Mouse (Mus musculus) small intestine, adult 2 months (tissue): ENCODE results near the gene Mapk1ip1l. TPM values are rescaled to one million over a fixed set of nuclear protein-coding genes. Genes with fewer than 3 reads are reported as not detected.

ENCODE experiments used
- H3K27ac ChIP-seq: fragments of 200-500 bp; 2 replicates; pipeline ENCODE4 v1.5.1; 2012; ENCODE audit warnings: low read depth, low read length, control low read depth, inconsistent platforms; ENCODE audit not compliant: insufficient read depth
- H3K27me3 ChIP-seq: fragments of 200-500 bp; 2 replicates; pipeline ENCODE4 v1.6.1; 2012; ENCODE audit warnings: mild to moderate bottlenecking, moderate library complexity, low read length, inconsistent platforms; ENCODE audit not compliant: control insufficient read depth, insufficient read depth
- H3K36me3 ChIP-seq: fragments of 200-500 bp; 2 replicates; pipeline ENCODE4 v1.6.1; 2012; ENCODE audit warnings: mild to moderate bottlenecking, low read length, control low read depth, inconsistent platforms; ENCODE audit not compliant: control insufficient read depth, insufficient read depth
- H3K4me1 ChIP-seq: fragments of 200-500 bp; 2 replicates; pipeline ENCODE4 v1.6.1; 2012; ENCODE audit warnings: low read length, inconsistent platforms, mixed read lengths; ENCODE audit not compliant: control insufficient read depth, insufficient read depth, insufficient read length
- H3K4me3 ChIP-seq: fragments of 200-500 bp; 2 replicates; pipeline ENCODE4 v1.5.1; 2012; ENCODE audit warnings: low read depth, mild to moderate bottlenecking, control low read depth, inconsistent platforms, low read length, moderate library complexity
- CTCF ChIP-seq: fragments of 200-500 bp; IDR thresholded peaks from 2 replicates; pipeline ENCODE4 v1.5.1; 2012; ENCODE audit warnings: low read depth, mild to moderate bottlenecking, control low read depth, inconsistent platforms, low read length, moderate library complexity, mixed read lengths; ENCODE audit not compliant: insufficient replicate concordance, insufficient read length; ENCODE audit errors: extremely low read depth
- POLR2A ChIP-seq: fragments of 200-500 bp; IDR thresholded peaks from 2 replicates; pipeline ENCODE4 v1.6.1; 2012; ENCODE audit warnings: low read depth, mild to moderate bottlenecking, control low read depth, inconsistent platforms, low read length, moderate library complexity
- WGBS: fragments of 180-500 bp; shearing (Covaris S2); methylation state at CpG from one replicate; pipeline ENCODE4 v1.1.7; 2018; 5-methylcytosine and 5-hydroxymethylcytosine counted together
- polyA plus RNA-seq: library from polyadenylated mRNA; depleted of rRNA; stranded (reverse); fragments of >200 nt; gene quantifications from 2 replicates; pipeline ENCODE4 v1.2.3, GENCODE M21; 2012

Gene Mapk1ip1l
- polyA plus RNA-seq, 1 experiment = 94.6 TPM

GRCm38 (mm10) chr14:47325965-47326761, 28.1 kb downstream of the Mapk1ip1l start:
- Histone ChIP-seq H3K4me1 (no peaks in the 10 kb centered on the region; the same call in 1 of the 2 replicates), H3K27me3 (no peaks in the 10 kb centered on the region), H3K27ac (no peak overlapping the region), H3K4me3 (no peak overlapping the region), H3K36me3 (peaks cover 8% of the 10 kb centered on the region)
- no peak for TF ChIP-seq POLR2A
- TF ChIP-seq CTCF = no peak
- WGBS = 83% methylated on average over 9 of the region's 9 CpGs

GRCm38 (mm10) chr14:47327347-47327746, 29.3 kb downstream of the Mapk1ip1l start:
- no peaks in the 10 kb centered on the region for H3K27me3 ChIP-seq
- peaks cover 5% of the 10 kb centered on the region; the same call in 1 of the 2 replicates for H3K36me3 ChIP-seq
- 68% methylated on average over 5 of the region's 5 CpGs for WGBS
- no peak overlapping the region for H3K27ac ChIP-seq
- H3K4me3 ChIP-seq = no peak overlapping the region
- TF ChIP-seq CTCF (no peak), POLR2A (no peak)
- H3K4me1 ChIP-seq = no peaks in the 10 kb centered on the region; the same call in 1 of the 2 replicates

- 61% methylated on average over 5 of the region's 5 CpGs for WGBS
- TF ChIP-seq POLR2A (no peak), CTCF (no peak)
- H3K27me3 ChIP-seq = no peaks in the 10 kb centered on the region
- no peak overlapping the region for H3K27ac ChIP-seq
- no peaks in the 10 kb centered on the region for H3K36me3 ChIP-seq
- H3K4me1 ChIP-seq = peaks cover 2% of the 10 kb centered on the region; the same call in 1 of the 2 replicates
- H3K4me3 ChIP-seq = no peak overlapping the region
Measured at GRCm38 (mm10) chr14:47331920-47332319, 33.9 kb downstream of the Mapk1ip1l start.

GRCm38 (mm10) chr14:47334819-47335218, 36.8 kb downstream of the Mapk1ip1l start:
- no peaks in the 10 kb centered on the region for H3K36me3 ChIP-seq
- H3K27me3 ChIP-seq = no peaks in the 10 kb centered on the region
- H3K4me3 ChIP-seq = no peak overlapping the region
- peaks cover 2% of the 10 kb centered on the region; the same call in 1 of the 2 replicates for H3K4me1 ChIP-seq
- WGBS = 41% methylated on average over 4 of the region's 4 CpGs
- TF ChIP-seq CTCF (peak; percentile 78; the same call in 1 of the 2 replicates), POLR2A (no peak)
- peak overlapping the region; percentile 56; the same call in 1 of the 2 replicates for H3K27ac ChIP-seq

- Histone ChIP-seq H3K27me3 (no peaks in the 10 kb centered on the region), H3K27ac (peak overlapping the region; percentile 56), H3K4me1 (peaks cover 2% of the 10 kb centered on the region; the same call in 1 of the 2 replicates), H3K4me3 (no peak overlapping the region), H3K36me3 (no peaks in the 10 kb centered on the region)
- WGBS = 56% methylated on average over 3 of the region's 3 CpGs
- no peak for TF ChIP-seq POLR2A
- no peak for TF ChIP-seq CTCF
Measured at GRCm38 (mm10) chr14:47335300-47335699, 37.2 kb downstream of the Mapk1ip1l start.

GRCm38 (mm10) chr14:47340231-47340925, 42.3 kb downstream of the Mapk1ip1l start:
- no peaks in the 10 kb centered on the region for H3K36me3 ChIP-seq
- H3K4me3 ChIP-seq = no peak overlapping the region
- H3K4me1 ChIP-seq = peaks cover 4% of the 10 kb centered on the region; the same call in 1 of the 2 replicates
- no peaks in the 10 kb centered on the region for H3K27me3 ChIP-seq
- no peak overlapping the region for H3K27ac ChIP-seq
- no peak for TF ChIP-seq CTCF
- TF ChIP-seq POLR2A = no peak
- WGBS = 90% methylated on average over 10 of the region's 10 CpGs

- WGBS = 67% methylated on average over 4 of the region's 4 CpGs
- peaks cover 4% of the 10 kb centered on the region; the same call in 1 of the 2 replicates for H3K4me1 ChIP-seq
- H3K36me3 ChIP-seq = no peaks in the 10 kb centered on the region
- no peak overlapping the region for H3K4me3 ChIP-seq
- TF ChIP-seq POLR2A (no peak), CTCF (no peak)
- H3K27me3 ChIP-seq = no peaks in the 10 kb centered on the region
- H3K27ac ChIP-seq = no peak overlapping the region
Measured at GRCm38 (mm10) chr14:47341811-47342291, 43.8 kb downstream of the Mapk1ip1l start.
